Mouse (Mus musculus) left cerebral cortex, adult 2 months (tissue): ENCODE data around the gene Ins1. TPM values are rescaled to one million over a fixed set of nuclear protein-coding genes. Genes with fewer than 3 reads are reported as not detected.

ENCODE experiments used
- DNase-seq, 2 experiments: peaks; one replicate each; pipeline ENCODE4 v3.0.0; 2021 to 2022; ENCODE audit warnings: low spot score in 2 of 2, mixed read lengths in 1 of 2; ENCODE audit errors: extremely low spot score in 1 of 2
- H3K27ac ChIP-seq: fragments of 200-600 bp; 2 replicates; pipeline ENCODE4 v1.8.1; 2022
- H3K4me3 ChIP-seq: fragments of 200-600 bp; 2 replicates; pipeline ENCODE4 v1.8.1; 2022
- CTCF ChIP-seq: fragments of 200-600 bp; IDR thresholded peaks from 2 replicates; pipeline ENCODE4 v1.8.1; 2022; ENCODE audit warnings: antibody characterized with exemption, mild to moderate bottlenecking, moderate library complexity
- intact Hi-C: fragments of 180-260 bp; cut with DNase I; formaldehyde crosslinking; loops from one replicate; pipeline ENCODE4 v1.15.1; 2025
- long read RNA-seq, 2 experiments: library from polyadenylated mRNA; stranded (forward); transcript quantifications; one replicate each; pipeline ENCODE4 v2.0.0; 2021; ENCODE audit warnings: borderline mapping rate in 2 of 2
- total RNA-seq, 2 experiments: library from RNA; stranded (reverse); gene quantifications; 2 replicates each; pipeline ENCODE4 v1.2.3; 2021

Ins1 gene
- not detected for total RNA-seq
- long read RNA-seq, experiment 1, result 0 reads
- long read RNA-seq, experiment 2, result 0 reads

DNA sequence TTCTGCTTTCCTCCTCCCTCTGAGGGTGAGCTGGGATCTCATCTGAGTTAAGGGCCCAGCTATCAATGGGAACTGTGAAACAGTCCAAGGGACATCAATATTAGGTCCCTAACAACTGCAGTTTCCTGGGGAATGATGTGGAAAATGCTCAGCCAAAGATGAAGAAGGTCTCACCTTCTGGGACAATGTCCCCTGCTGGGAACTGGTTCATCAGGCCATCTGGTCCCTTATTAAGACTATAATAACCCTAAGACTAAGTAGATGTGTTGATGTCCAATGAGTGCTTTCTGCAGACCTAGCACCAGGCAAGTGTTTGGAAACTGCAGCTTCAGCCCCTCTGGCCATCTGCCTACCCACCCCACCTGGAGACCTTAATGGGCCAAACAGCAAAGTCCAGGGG is at the start of gene Ins1:
Gene Ins1 (plus strand): TSS at position 301 of the 400 bp plus-strand sequence.
- no peak for TF ChIP-seq CTCF
- Histone ChIP-seq H3K4me3 (no peak within 1 kb of the TSS), H3K27ac (no peak within 1 kb of the TSS)
- intact Hi-C loops, result no loop called here
- no peak for DNase-seq
